Mouse (Mus musculus): ENCODE results near the gene Hormad1.
"Not testable (repeated sequence)": the region's sequence is repeated elsewhere in the genome, so short reads cannot be mapped to it uniquely, and the experiment has no call there.

Gene Hormad1

DNA sequence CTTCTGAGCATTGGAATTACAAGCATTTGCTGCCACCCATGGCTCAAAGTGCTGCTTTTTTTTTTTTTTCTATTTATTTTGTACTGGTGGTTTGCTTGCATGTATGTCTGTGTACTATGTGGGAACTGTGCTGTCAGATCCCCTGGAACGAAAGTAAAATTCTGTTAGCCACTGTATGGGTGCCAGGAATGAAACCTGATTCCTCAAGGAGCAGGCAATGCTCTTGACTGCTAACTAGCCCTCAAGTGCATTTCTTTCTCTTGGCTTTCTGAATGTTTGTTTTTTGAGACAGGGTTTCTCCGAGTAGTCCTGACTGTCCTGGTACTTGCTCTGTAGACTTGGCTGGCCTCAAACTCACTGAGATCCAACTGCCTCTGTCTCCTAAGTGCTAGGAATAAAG, 2.3 kb downstream of the Hormad1 start:
- no peak for DNase-seq (ENCODE audit: low read depth, low spot score)

DNA sequence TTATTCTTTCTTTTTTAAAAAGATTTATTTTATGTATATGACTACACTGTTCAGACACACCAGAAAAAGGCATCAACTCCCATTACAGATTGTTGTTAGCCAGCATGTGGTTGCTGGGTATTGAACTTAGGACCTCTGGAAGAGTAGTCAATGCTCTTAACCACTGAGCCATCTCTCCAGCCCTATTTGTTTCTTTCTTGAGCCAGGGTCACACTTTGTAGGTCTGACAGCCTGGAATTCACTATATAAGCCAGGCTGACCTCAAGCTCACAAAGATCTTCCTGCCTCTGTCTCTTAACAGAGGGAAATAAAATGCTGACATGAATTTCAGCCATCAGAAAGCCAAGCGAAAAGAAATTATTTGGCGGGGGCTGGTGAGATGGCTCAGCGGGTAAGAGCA, 10.1 kb downstream of the Hormad1 start:
- DNase-seq (ENCODE audit: low read depth, low spot score): no peak

DNA sequence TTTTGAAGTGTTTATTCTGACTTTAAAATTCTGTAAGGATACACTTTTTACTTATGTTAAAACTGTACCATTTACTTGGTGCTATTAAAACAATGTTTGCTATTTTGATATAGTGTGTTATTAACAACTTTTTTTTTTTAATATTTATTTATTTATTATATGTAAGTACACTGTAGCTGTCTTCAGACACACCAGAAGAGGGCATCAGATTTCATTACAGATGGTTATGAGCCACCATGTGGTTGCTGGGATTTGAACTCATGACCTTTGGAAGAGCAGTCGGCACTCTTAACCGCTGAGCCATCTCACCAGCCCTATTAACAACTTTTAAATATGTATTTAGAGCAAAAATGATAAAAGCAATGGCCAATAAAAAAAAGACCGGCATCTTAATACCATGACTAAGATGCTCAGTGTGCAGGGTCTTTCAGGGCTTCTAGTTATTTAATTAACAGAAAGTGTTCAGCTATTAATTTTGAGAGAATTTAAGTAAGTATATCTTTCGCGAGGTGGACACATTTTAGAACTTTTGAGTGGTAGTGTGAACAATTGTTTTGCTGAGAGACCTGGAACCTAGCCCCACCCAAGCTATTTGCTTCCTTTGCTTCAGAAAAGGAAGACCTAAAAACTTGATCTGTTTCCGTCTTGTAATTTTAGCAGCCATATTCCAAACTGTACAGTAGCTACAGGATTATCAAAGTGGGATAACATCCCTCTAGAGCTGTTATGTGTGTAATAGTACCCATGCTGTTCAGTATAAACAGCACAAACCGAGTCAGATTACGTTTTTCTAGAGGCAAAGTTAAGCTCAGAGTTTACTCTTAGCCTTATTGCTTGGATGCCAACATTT, 28.5 kb downstream of the Hormad1 start:
- no peak for DNase-seq (ENCODE audit: low read depth, low spot score)

DNA sequence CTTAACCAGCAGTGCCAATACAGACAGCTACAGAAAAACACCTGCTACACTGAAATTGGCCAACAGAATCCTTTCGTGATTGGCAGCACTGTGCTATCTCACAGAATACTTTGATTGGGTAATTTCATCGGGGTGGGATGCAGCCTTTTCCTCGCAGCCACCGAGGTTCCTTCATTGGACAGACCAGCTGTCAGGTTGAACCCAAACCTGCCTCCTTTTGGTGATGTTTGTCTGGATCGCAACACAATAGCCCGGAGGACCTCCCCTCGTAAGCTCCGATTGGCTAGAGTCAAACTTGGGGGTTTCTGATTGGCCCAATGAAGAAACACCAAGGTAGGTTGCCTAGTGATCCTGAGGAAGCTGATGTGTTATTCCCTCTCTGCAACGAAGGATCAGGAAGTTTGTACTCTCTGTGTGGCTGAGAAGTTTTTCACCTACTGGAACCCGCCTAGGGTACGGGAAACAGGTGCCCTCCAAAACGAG, 29.2 kb downstream of the Hormad1 start, which contains the start of gene Golph3l:
Gene Golph3l (plus strand): TSS at position 331 of the 483 bp plus-strand sequence.
- peak; percentile 96 for DNase-seq (ENCODE audit: low read depth, low spot score)

DNA sequence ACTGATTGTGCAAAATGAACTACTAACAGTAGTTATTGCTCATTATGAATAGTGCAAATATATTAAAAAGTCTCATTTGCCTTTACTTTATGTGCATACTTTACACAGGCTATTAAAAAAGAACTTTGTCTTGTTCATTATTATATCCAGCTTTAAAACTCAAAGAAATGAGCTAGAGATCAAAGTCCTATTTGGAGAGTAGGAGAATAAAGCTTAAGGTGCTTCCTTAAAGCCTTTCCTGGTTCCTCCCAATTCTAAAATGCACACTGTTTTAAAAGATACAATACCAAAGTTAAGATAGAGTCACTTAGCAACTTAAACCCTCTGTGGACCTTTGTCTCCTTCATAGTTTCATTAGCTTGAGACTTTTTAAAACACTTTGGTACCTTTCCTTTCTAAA, 39.3 kb downstream of the Hormad1 start:
- DNase-seq (ENCODE audit: low read depth, low spot score): no peak

DNA sequence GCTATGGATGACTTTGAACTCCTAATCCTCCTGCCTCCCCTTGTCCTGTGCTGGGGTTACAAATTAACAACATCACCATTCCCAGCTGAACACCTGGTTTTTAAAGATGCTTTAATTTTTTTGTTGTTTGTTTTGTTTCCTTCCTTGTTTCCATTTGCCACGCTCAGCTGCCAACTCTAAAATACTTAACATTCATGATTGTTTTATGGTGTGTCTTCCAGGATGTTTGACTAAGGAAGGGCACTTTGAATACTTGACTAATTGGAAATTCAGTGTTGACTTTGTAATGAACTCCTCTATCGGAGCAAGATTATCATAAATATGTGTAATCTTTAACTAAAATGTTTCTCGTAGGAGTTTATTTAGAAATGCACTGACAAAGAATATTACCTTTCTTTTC, 41.8 kb downstream of the Hormad1 start:
- no peak for DNase-seq (ENCODE audit: low read depth, low spot score)

DNA sequence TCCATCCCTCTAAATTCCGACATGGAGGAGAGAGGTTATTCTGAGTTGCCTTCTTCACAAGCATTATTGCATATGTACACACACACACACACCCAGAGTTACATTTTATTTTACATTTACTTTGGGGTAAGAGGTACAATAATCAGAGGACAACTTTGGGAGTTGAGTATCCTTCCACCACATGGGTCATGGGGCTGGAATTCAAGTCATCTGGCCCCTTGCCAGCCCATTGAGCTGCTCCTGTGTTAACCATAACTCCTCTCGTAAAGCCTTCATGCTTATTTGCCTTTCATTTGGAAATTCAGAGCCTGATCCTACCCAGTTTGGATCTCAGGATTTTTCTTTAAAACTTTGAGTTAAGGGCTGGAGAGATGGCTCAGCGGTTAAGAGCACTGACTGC, 46.6 kb downstream of the Hormad1 start:
- no peak for DNase-seq (ENCODE audit: low read depth, low spot score)

DNA sequence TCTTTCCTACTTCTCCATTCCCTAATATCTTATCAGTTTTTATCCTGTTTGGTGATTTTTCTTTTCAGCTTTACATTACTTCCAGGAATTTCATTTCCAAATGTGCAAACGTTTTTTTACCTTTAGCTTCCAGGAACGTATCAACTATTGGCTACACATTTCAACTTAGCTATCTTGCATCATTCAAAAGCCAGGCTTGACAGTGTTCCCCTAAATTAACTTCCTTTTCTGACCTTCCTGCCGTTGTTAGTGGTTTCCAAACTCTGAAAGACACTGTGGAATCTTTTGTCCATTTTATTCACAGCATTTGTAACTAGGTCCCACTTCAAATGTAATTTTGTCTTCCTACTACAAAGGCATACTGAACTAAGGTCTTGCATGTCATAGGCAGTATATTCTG, 49.7 kb downstream of the Hormad1 start:
- no peak for DNase-seq (ENCODE audit: low read depth, low spot score)

DNA sequence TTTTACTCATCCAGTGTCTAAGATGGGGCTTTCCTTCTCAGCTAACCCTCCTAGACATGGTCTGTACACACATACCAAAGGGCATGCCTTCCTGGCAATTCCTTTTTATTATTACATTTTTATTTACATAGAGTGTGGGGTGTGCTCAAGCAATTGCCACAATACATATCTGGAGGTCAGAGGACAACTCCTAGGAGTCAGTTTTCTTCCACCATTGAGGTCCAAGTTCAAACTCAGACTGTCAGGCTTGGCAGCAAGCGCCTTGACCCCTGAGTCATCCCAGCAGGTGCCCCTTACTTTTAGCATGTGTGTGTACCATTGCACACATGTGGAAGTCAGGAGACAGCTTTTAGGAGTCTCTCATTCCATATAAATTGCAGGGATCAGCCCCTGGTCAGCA, 54.5 kb downstream of the Hormad1 start:
- DNase-seq (ENCODE audit: low read depth, low spot score): no peak

DNA sequence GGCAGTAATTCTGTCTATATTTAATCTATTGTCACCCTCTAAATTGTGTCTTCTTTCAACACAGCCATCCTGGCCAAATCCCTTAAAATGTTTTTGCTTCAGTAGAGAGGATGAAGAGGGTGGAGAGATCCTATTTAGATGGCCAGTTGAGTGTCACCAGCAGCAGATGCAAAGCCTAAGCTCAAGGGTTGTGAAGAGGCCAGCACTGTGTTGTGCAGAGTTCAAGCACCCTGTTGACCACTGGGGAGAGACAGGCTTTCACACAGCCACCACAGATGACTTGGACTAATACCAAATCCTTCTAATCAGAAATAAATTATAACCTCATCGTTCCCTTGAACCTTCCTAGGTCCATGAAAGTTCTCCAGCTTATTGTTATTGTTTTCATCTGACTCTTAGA, 59.0 kb downstream of the Hormad1 start:
- DNase-seq (ENCODE audit: low read depth, low spot score): no peak

DNA sequence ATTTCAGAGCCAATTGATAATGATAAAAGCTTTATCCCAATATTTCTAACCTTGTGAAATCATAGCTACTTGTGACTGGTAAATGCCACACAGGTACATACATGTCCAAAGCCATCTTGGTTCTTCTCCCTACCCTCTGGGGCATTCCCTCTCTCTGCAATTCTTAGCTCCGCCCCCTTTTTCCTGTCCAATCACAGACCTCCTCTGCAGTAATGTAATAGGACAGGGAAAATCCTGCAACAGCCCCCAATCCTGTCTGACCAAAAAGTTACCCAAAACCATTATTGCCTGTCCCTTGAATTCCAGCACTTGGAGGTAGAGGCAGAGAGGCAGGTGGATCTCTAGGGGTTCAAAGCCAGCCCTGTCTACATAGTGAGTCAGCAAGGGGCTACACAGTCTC, 61.8 kb downstream of the Hormad1 start:
- DNase-seq (ENCODE audit: low read depth, low spot score): no peak

DNA sequence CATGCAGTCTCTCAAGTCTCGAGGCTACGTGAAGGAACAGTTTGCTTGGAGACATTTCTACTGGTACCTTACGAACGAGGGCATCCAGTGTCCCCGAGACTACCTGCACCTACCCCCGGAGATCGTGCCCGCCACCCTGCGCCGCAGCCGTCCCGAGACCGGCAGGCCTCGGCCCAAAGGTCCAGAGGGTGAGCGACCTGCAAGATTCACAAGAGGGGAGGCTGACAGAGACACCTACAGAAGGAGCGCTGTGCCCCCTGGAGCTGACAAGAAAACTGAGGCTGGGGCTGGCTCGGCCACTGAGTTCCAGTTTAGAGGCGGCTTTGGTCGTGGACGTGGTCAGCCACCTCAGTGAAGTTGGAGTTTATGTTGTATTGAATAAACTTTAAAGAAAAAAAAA, 62.9 kb downstream of the Hormad1 start:
- DNase-seq (ENCODE audit: low read depth, low spot score): not testable (repeated sequence)

DNA sequence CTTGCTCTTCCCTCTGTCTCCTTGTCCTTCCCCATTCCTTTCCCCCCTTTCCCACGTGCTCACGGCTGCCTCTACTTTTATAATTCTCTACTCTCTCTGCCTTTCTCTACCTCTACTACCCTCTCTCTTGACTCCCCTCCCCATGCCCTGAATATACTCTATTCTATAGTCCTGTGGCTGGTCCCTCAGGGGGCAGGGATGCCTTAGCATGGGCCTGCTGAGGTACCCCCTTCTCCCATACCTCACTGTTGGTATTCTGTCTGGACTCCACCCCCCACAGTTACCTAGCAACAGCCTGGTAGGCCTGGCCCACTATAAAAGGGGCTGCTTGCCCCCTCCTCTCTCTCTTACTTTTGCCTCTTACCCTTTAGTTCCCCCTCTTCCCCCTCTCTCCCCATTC, 64.1 kb downstream of the Hormad1 start:
- DNase-seq (ENCODE audit: low read depth, low spot score): no peak

DNA sequence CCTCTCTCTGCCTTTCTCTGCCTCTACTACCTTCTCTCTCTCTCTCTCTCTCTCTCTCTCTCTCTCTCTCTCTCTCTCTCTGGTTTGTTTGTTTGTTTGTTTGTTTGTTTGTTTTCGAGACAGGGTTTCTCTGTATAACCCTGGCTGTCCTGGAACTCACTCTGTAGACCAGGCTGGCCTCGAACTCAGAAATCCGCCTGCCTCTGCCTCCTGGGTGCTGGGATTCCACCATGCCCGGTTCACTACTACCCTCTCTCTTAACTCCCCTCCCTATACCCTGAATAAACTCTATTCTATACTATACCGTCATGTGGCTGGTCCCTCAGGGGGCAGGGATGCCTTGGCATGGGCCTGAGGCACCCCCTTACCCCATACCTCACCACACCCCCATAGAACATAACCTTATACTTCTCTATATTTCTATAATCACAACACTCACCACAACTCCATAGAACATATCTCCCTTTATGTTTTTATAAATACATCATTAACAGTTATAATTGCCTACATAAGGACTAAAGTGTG, 64.6 kb downstream of the Hormad1 start:
- not testable (repeated sequence) for DNase-seq (ENCODE audit: low read depth, low spot score)

DNA sequence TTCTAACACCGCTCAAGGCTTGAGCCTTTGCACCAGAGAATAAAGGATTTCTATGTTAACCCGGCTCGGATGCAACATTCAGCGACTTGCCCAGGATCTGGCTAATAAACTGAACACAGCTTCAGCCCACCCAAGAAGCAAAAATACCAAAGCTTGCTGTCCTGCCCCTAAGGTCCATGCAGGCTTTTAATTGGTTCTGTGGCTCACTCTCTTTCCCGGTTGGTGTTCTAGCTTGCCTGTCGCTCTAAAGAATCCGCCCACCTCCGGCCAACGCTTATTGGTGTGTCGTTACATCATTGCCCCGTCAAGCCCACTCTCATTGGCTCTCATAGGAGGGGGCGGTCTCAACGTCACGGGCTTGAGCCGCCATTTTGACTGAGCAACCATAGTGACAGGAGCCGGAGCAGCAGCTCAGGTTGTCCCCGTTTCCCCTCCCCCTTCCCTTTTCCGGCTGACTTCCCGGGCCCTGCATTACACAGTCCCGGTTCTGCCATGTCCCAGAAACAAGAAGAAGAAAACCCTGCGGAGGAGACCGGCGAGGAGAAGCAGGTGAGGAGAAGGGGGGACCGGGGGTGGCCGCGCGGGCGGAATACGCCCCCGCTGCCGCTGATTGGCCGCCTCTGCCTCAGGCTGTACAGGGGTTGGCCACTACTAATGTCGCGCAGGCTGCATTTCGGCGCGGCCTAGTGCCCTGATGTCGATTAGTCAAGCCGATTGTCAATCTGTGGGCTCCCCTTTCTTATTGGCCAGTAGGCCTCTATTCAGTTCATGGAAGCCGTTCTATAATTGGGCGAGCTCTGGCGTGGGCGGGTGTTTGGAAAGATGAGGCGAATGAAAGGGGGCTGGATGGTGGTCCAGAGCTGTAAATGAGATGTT, 65.4 kb downstream of the Hormad1 start, which contains the start of gene Ensa:
Gene Ensa (plus strand): TSS at position 366 of the 876 bp plus-strand sequence.
- DNase-seq (ENCODE audit: low read depth, low spot score): peak; percentile 99

DNA sequence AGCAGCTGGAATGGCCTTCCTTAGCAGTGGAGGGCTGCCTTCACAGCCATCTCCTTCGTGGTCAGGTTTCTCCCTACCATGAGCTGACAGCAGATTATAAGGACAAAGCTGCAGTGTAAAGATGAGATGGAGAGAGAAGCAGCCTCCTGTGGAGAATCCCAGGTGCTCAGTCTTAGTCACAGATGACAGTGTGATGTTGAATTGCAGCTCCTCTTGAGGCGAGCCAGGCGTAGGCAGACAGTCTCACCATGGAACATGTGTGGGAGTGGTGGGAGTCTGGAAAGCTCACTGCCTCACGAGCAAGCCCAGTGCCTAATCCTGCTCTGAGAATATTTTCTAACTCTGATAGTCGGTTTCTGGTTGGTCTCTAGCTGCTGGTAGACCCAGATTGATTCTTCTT, 68.3 kb downstream of the Hormad1 start:
- DNase-seq (ENCODE audit: low read depth, low spot score): no peak

DNA sequence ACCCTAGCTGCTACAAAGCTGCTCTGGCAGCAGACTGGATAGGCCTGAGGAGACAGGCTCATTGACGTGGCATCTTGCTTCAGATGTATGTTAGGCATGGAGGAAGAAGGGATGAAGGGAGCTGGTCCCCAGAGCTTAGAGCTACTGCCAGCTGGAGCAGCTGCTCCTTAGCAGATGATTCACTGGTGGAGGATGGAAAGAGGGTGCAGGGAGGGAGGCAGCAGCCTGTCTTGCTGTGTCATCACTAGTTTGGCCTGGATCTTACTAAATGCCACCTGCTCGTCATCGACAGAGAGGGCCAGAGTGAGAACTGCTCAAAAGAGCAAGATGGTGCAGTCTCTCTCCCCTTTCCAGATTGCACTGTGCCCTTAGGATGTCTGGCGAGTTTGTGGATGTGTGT, 70.3 kb downstream of the Hormad1 start:
- DNase-seq (ENCODE audit: low read depth, low spot score): no peak

DNA sequence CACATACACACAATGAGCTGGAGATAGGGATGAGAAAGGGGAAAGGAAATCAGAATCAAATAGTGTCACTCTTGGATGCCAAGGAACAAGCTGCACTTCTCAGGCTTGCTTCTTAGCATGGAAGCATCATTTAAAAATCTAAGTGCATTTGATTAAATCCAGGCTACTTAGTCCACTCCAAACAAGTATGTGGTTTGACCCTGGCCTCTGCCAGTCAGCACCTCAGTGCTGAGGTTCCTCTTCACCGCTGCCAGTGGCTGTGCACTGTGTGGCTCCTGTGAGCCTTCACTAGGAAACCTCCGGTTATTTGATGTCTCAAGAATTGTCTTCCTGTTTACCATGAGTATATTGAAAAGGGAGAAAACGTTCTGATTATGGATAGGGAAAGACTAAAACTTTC, 71.4 kb downstream of the Hormad1 start:
- DNase-seq (ENCODE audit: low read depth, low spot score): no peak

DNA sequence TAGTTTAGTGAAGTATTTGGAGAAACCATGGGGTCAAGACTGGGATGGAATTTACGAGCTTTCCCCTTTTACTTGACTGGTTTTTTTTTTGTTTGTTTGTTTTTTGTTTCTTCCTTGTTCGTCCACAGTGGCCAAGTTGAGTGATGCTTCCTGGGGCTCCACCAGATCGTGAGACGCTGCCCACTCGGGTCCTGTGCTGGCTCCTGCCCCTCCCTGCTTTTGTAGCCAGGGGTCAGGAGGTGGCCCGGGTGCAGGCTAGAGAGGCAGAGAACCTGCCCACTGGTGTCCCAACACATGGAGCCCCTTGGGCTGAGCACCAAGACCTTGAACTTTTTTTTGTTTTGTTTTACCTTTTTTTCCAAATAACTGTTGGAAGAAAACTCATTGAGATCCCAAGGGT, 71.8 kb downstream of the Hormad1 start:
- DNase-seq (ENCODE audit: low read depth, low spot score): no peak

DNA sequence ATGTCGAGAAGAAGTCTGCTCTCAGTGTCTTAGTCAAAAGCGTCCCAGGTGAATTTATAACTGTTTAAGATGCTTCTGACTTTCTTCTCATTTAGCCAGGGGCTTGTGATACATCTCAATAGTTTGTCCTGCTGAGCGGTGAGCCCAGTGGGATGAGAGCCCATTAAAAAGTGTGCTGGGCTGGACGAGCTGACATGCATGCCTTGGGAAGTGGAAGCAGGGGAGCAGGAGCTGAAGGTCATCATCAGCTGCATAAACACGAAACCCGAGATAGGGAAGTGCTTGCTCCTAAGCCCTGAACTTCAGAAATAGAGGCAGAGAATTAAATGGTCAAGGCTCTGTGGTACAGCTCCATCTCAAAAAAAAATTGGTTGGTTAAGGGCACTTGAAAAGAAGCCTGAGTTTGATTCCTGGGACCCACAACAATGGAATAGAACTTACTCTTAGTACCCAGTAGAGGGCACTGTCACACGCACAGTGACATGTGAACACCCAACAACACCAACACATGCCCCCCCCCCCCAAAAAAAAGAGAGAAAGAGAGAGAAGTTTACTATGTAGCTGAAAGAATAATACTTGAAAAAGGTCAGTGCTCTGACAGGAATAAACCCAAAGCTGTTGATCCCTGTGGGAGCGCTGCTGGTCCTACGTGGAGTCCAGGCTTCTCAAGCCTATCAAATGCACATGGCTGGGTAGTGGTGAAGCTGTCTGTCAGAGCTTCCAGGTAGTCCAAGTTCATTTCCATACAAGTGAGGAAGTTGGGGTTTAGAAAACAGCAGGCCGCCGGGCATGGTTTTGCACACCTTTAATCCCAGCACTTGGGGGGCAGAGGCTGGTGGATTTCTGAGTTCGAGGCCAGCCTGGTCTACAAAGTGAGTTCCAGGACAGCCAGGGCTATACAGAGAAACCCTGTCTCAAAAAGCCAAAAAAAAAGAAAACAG, 73.4 kb downstream of the Hormad1 start:
- DNase-seq (ENCODE audit: low read depth, low spot score): peak; percentile 83

DNA sequence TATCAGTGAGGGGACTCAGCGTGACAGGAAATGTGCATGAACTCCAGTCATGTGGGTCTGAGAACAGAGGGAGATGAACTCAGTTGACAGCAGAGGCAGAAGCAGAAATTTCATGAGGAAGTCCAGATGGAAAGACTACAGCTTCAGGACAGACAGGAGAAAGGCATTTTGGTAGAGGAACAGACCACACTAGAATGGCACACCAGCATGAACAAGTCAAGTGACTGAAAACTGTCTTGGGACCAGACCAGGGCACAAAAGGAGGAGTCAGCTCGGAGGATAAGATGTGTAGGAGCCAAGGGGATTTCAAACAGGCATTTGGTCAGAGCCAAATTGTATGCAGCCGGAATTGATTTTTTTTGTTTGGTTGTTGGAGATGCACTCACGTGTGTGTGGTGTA, 76.2 kb downstream of the Hormad1 start:
- DNase-seq (ENCODE audit: low read depth, low spot score): no peak
